14 mouse cellular contexts compared by ENCODE assay signal in the genomic region with DNA sequence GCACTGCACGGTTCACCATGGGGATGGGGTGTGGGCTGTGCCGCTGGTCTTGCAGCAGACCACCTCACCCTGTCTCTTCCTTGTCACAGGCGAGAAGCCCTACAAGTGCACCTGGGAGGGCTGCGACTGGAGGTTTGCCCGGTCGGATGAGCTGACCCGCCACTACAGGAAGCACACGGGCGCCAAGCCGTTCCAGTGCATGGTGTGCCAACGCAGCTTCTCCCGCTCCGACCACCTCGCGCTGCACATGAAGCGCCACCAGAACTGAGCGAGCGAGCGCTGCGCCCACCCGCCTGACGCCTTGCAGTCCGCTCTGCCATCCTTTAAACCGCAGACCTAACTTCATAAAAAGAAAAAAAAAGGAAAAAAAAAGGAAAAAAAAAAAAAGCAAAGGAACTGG.
"Had no signal": no experiment of that assay in that cellular context is flagged by ENCODE, and none has a peak within 500 bp of the region (broad histone marks: within the 10 kb centered on the region; RNA-seq: fewer than 3 reads in every experiment).

No protein-coding gene starts in this region.

- H3K4me1 ChIP-seq: limb, embryonic 10.5 days; liver, embryonic 15.5 days; midbrain, embryonic 15.5 days; neural tube, embryonic 15.5 days had no signal

- H3K9ac ChIP-seq: liver, embryonic 15.5 days; midbrain, embryonic 15.5 days; neural tube, embryonic 15.5 days had no signal

- DNase-seq: kidney, postnatal 10 days; kidney, postnatal 4 days; lung, adult 2 months; lung, postnatal 36 days; thymus, adult 18-20 months; thymus, postnatal 14 days had no signal

- H3K4me2 ChIP-seq: liver, embryonic 11.5 days; liver, embryonic 15.5 days; midbrain, embryonic 15.5 days; neural tube, embryonic 15.5 days had no signal

- H3K27me3 ChIP-seq: liver, embryonic 15.5 days; midbrain, embryonic 15.5 days; neural tube, embryonic 15.5 days had no signal

- H3K36me3 ChIP-seq: liver, embryonic 15.5 days; midbrain, embryonic 15.5 days; neural tube, embryonic 15.5 days had no signal

- H3K4me3 ChIP-seq: layer of hippocampus, adult 2 months; left cerebral cortex, adult 2 months; limb, embryonic 10.5 days; liver, embryonic 15.5 days; midbrain, embryonic 15.5 days; neural tube, embryonic 15.5 days had no signal

- H3K9me3 ChIP-seq: limb, embryonic 10.5 days; liver, embryonic 15.5 days; midbrain, embryonic 15.5 days; neural tube, embryonic 15.5 days had no signal

- ATAC-seq: lung, postnatal 0 days; midbrain, embryonic 15.5 days had no signal

- H3K27ac ChIP-seq: layer of hippocampus, adult 2 months; left cerebral cortex, adult 2 months; limb, embryonic 10.5 days; liver, embryonic 15.5 days; midbrain, embryonic 15.5 days; neural tube, embryonic 15.5 days had no signal
